Mouse (Mus musculus) heart, adult 2 months (tissue): Measurements from ENCODE around the gene Trpc4ap.

ENCODE experiments used
- CTCF ChIP-seq: fragments of 200-600 bp; IDR thresholded peaks from 2 replicates; pipeline ENCODE4 v1.8.1; 2022; ENCODE audit warnings: antibody characterized with exemption, mild to moderate bottlenecking, moderate library complexity
- EP300 ChIP-seq: fragments of 200-500 bp; IDR thresholded peaks from 2 replicates; pipeline ENCODE4 v1.6.1; 2011; ENCODE audit warnings: low read depth, low read length, control low read depth; ENCODE audit not compliant: insufficient read depth
- POLR2A ChIP-seq: fragments of 200-500 bp; IDR thresholded peaks from 2 replicates; pipeline ENCODE4 v1.6.1; 2011; ENCODE audit warnings: mild to moderate bottlenecking, low read depth, low read length, control low read depth; ENCODE audit not compliant: insufficient read depth

DNA sequence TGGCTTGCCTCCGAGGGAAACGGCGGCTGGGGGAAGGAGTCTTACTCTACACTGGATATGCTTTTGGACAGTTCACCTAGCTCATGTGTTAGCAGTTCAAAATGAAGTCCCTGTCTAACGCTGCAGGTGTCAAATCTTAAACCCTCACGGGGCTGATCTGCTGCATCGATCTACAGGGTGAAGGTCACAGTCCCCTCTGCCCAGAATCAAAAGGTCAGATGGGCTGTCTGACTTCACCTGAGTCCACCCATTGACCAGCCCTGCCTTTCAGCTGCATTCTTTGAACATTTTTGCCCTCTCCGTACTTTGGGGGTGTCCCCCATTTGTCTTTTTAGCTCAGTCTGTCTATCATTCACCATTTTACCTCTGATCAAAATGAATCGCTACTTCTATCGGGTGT lies 107.1 kb downstream of the Trpc4ap start:
- TF ChIP-seq CTCF (no peak), POLR2A (no peak), EP300 (no peak)
